Mouse (Mus musculus) adrenal gland (tissue): ENCODE results near the gene Egfem1.

Experiments used
- microRNA-seq, 2 experiments: library from miRNA; unstranded; fragments of <30 nt; microRNA quantifications; one replicate each; pipeline ENCODE4; 2019

Gene Egfem1

Small RNA genes lying within 50 kb of the gene (microRNA-seq; reads per million reads assigned to microRNA genes)
- gene Mir21b (0 reads per million in 2 experiments), gene Mir551b (0.11 to 0.37 reads per million in 2 experiments)
